Mouse (Mus musculus): ENCODE results near the gene Sema5a.

The Sema5a gene

DNA sequence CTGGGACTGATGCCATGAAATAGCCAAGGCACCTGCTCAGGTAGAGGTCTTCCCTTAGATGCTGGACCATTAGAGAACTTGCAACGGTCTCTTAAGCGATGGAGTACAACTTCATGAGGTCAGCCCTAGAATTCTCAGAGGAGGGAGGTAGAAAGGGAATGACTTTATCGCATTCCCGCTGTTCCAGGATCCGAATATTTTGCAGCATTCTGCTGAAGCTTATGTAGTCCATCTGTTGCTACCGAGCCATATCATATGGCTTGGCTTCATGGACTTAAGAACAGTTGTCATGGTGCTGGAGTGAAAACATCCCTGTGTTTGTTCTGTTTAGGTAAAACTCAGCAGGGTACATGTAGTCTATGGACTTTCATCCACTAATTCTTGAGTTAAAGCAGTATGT is 369.1 kb downstream of the Sema5a start:
- in situ Hi-C loops (cut with MboI; ENCODE audit: low sequenced_read_pairs), result no loop called here

- in situ Hi-C loops (cut with MboI; ENCODE audit: low sequenced_read_pairs), result no loop called here
These were observed 371.2 kb downstream of the Sema5a start for GRCm38 (mm10) chr15:32615773-32616172.

GRCm38 (mm10) chr15:32619199-32619598 is 374.6 kb downstream of the Sema5a start:
- in situ Hi-C loops (cut with MboI; ENCODE audit: low sequenced_read_pairs), result no loop called here

GRCm38 (mm10) chr15:32623037-32623739 is 378.6 kb downstream of the Sema5a start:
- in situ Hi-C loops (cut with MboI; ENCODE audit: low sequenced_read_pairs), result no loop called here

DNA sequence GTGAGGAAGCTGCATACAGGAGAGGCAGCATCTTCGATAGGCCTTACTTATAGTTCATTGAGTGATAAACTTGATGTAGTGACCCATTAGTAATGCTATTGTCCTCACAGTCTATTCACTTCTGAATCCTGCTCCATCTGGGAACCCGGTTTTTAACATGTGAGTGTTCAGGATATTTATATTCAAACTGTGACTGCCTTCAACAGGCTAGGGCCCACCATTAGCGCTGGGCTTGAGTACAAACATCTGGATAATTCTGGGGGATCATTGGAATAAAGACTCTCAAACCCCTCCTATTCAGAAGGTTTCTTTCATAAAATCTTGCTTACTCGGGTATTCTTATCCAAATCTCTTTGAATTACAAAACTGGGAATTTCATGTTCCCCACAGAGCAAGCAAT is 379.5 kb downstream of the Sema5a start:
- in situ Hi-C loops (cut with MboI; ENCODE audit: low sequenced_read_pairs), result no loop called here

- in situ Hi-C loops (cut with MboI; ENCODE audit: low sequenced_read_pairs), result no loop called here
These were observed 381.4 kb downstream of the Sema5a start for GRCm38 (mm10) chr15:32626031-32626430.

- in situ Hi-C loops (cut with MboI; ENCODE audit: low sequenced_read_pairs), result no loop called here
These were observed 389.1 kb downstream of the Sema5a start for GRCm38 (mm10) chr15:32633713-32634112.

DNA sequence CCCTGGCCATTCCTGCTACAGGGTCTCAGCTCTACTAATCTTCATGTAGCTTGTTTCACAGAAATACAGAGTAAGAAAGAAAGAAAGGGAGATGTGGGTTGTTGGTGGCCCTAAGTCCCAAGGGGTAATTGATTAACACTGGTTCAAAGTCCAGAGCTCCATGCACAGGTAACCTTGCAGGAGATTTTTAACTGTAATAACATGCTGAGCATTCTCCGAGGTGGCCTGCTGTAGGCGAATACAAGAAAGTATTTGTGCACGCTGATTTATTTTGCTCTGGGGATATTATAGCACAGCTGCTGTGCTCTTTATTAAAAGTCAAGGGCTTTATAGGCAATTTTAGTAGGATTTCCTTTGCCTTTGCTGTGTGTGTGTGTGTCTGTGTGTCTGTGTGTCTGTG is 393.3 kb downstream of the Sema5a start:
- in situ Hi-C loops (cut with MboI; ENCODE audit: low sequenced_read_pairs), result no loop called here

DNA sequence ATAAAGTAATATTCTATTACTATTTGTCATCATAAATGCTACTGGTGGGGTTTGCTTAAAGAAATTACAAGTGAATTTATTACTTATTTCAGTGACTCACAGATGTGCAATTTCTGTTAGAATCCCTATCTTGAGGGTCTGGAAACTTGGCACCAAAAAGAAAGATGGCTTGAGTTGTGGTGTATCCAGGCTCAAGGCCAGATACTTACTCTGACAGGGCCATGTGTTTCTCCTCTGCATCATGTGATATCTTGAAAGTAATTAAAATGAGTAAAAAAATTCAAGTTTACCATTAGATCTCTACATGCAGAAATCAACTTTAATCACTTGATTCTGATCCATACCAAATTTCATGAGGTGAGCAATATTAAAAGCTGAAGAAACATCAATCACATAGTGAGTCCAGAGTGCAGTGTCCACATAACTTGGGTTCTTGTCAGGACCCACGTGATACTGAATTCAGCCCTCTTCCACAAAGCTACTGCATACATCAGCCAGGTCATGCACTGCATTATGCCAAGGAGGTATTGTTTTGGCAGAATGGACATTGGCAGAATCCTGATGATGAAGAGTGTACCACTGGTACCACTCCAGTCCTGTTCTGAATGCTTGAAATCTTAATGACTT is 402.6 kb downstream of the Sema5a start:
- in situ Hi-C loops (cut with MboI; ENCODE audit: low sequenced_read_pairs), result no loop called here

GRCm38 (mm10) chr15:32654046-32654445 is 409.4 kb downstream of the Sema5a start:
- in situ Hi-C loops (cut with MboI; ENCODE audit: low sequenced_read_pairs), result no loop called here

- in situ Hi-C loops (cut with MboI; ENCODE audit: low sequenced_read_pairs), result no loop called here
These were observed 411.4 kb downstream of the Sema5a start for GRCm38 (mm10) chr15:32656017-32656416.

- in situ Hi-C loops (cut with MboI; ENCODE audit: low sequenced_read_pairs), result no loop called here
These were observed 431.8 kb downstream of the Sema5a start for GRCm38 (mm10) chr15:32676446-32676845.

GRCm38 (mm10) chr15:32685152-32685551 is 440.5 kb downstream of the Sema5a start:
- in situ Hi-C loops (cut with MboI; ENCODE audit: low sequenced_read_pairs), result no loop called here

- in situ Hi-C loops (cut with MboI; ENCODE audit: low sequenced_read_pairs), result no loop called here
These were observed 446.4 kb downstream of the Sema5a start for GRCm38 (mm10) chr15:32691021-32691420.

DNA sequence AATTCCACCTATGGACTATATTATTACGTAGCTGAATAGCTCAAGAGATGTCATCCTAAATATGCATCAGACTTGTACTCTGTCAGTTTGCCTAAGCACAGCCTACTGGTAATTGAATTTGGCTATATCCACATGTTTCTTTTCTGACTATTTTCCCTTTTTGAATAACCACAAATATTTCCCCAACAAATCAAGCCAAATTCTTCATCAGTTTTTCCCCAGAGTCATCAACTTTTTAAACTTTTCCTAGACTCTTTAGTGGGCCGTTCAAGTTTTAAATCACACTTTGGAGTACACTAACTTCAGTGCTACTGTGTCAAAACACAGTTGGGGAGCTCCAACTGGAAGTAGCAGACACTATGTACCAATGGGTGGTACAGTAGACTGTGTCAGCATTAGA is 448.4 kb downstream of the Sema5a start:
- in situ Hi-C loops (cut with MboI; ENCODE audit: low sequenced_read_pairs), result no loop called here

- in situ Hi-C loops (cut with MboI; ENCODE audit: low sequenced_read_pairs), result no loop called here
These were observed 472.8 kb downstream of the Sema5a start for GRCm38 (mm10) chr15:32717298-32717985.

DNA sequence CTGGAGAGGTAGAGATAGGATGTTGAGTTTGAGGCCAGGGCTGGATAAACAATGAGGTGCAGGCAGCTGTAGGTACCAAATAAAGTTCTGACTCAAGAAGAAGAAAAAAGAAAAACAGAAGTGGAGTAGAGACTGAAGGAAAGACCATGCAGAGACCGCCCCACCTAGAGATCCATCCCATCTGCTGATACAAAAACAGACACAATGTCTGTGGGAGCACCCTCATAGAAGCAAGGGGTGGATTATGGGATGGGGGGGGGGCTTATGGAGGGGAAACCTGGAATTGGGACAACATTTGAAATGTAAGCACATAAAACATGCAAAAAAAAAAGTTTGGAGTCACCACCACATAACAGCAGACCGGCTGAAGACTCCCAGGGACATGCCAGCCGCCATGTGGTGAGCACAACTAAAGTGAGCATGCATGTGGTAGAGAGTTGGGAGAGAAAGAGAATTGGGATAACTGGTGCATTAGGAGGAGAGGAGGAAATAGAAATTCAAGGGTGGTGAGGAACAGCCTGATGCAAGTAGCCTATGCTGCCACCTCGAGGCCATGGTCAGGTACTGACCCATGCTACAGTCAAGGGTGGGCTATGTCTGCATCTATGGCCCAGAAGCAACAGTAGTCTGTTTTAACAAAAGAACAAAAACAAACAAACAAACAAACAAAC is 473.8 kb downstream of the Sema5a start:
- in situ Hi-C loops (cut with MboI; ENCODE audit: low sequenced_read_pairs), result no loop called here

- in situ Hi-C loops (cut with MboI; ENCODE audit: low sequenced_read_pairs), result no loop called here
These were observed 474.3 kb downstream of the Sema5a start for GRCm38 (mm10) chr15:32718964-32719311.

GRCm38 (mm10) chr15:32730839-32731238 is 486.2 kb downstream of the Sema5a start:
- in situ Hi-C loops (cut with MboI; ENCODE audit: low sequenced_read_pairs), result no loop called here
